Mouse (Mus musculus) liver, adult 2 months (tissue): Measurements from ENCODE around the gene Sugp1.

Source experiments
- CTCF ChIP-seq: fragments of 200-500 bp; IDR thresholded peaks from 2 replicates; pipeline ENCODE4 v1.5.1; 2011; ENCODE audit warnings: low read depth, low read length, control low read depth
- POLR2A ChIP-seq: fragments of 200-500 bp; IDR thresholded peaks from 2 replicates; pipeline ENCODE4 v1.6.1; 2011; ENCODE audit warnings: low read length, control low read depth; ENCODE audit not compliant: insufficient read depth; ENCODE audit errors: extremely low read depth

GRCm38 (mm10) chr8:70015017-70015416, 27.6 kb upstream of the Sugp1 start:
- TF ChIP-seq CTCF (no peak), POLR2A (no peak)
